Mouse (Mus musculus) heart, postnatal 0 days (tissue): ENCODE measurements around the gene Mrps15. TPM values are rescaled to one million over a fixed set of nuclear protein-coding genes. Genes with fewer than 3 reads are reported as not detected.

Experiments
- ATAC-seq: fragments of 200-750 bp; cut with Nextera tagmentation; 2 replicates; pipeline ENCODE4 v1.8.0; 2017; ENCODE audit warnings: low read depth, moderate number of reproducible peaks, moderate library complexity; ENCODE audit not compliant: insufficient read depth
- DNase-seq: peaks from one replicate; pipeline ENCODE4 v3.0.0-alpha.2; 2016; ENCODE audit warnings: low spot score
- H3K27ac ChIP-seq: fragments of 300-500 bp; sonication (generic); 2 replicates; pipeline ENCODE4 v1.5.1; 2014; ENCODE audit warnings: low read depth, mild to moderate bottlenecking
- H3K27me3 ChIP-seq: fragments of 300-500 bp; sonication (generic); 2 replicates; pipeline ENCODE4 v1.6.1; 2014; ENCODE audit warnings: low read length, mixed read lengths; ENCODE audit not compliant: control insufficient read depth, insufficient read depth
- H3K36me3 ChIP-seq: fragments of 300-500 bp; sonication (generic); replicated peaks from 2 replicates; pipeline ENCODE4 v1.6.1; 2014; ENCODE audit warnings: low read length, mixed read lengths; ENCODE audit not compliant: control insufficient read depth, insufficient read depth
- H3K4me1 ChIP-seq: fragments of 300-500 bp; sonication (generic); 2 replicates; pipeline ENCODE4 v1.6.1; 2014; ENCODE audit warnings: antibody characterized with exemption; ENCODE audit not compliant: control insufficient read depth, insufficient read depth
- H3K4me2 ChIP-seq: fragments of 300-500 bp; sonication (generic); 2 replicates; pipeline ENCODE4 v1.6.1; 2014; ENCODE audit warnings: low read depth, mild to moderate bottlenecking, low read length, moderate library complexity
- H3K4me3 ChIP-seq: fragments of 300-500 bp; sonication (generic); 2 replicates; pipeline ENCODE4 v1.5.1; 2014; ENCODE audit warnings: low read depth, low read length
- H3K9ac ChIP-seq: fragments of 300-500 bp; sonication (generic); replicated peaks from 2 replicates; pipeline ENCODE4 v1.6.1; 2014; ENCODE audit warnings: low read depth, low read length, mixed read lengths
- H3K9me3 ChIP-seq: fragments of 300-500 bp; sonication (generic); replicated peaks from 2 replicates; pipeline ENCODE4 v1.6.1; 2016; ENCODE audit warnings: low read length; ENCODE audit not compliant: control insufficient read depth
- CTCF ChIP-seq: IDR thresholded peaks from 2 replicates; pipeline ENCODE4 v1.5.1; 2016; ENCODE audit warnings: antibody characterized with exemption, control low read depth, low read depth
- EP300 ChIP-seq: IDR thresholded peaks from 2 replicates; pipeline ENCODE4 v1.6.1; 2016; ENCODE audit warnings: antibody characterized with exemption, low read depth
- WGBS: fragments of 180-500 bp; shearing (Covaris S2); extraction: QIAGEN DNeasy Blood & Tissue Kit; methylation state at CpG from one replicate; pipeline ENCODE4 v1.1.7; 2014; 5-methylcytosine and 5-hydroxymethylcytosine counted together
- polyA plus RNA-seq: library from polyadenylated mRNA; unstranded; fragments of >200 nt; fragmentation: Nextera tagmentation; extraction: Ambion mirVana; gene quantifications from 2 replicates; pipeline ENCODE4 v1.2.1, GENCODE M21; 2015
- total RNA-seq: library from RNA; depleted of rRNA; stranded (reverse); fragments of >200 nt; gene quantifications from 2 replicates; pipeline ENCODE4 v1.2.3, GENCODE M21; 2014; ENCODE audit warnings: low replicate concordance

The Mrps15 gene
- total and polyA plus RNA-seq, 2 experiments from 2014 or later: 84.0 to 139 TPM

DNA sequence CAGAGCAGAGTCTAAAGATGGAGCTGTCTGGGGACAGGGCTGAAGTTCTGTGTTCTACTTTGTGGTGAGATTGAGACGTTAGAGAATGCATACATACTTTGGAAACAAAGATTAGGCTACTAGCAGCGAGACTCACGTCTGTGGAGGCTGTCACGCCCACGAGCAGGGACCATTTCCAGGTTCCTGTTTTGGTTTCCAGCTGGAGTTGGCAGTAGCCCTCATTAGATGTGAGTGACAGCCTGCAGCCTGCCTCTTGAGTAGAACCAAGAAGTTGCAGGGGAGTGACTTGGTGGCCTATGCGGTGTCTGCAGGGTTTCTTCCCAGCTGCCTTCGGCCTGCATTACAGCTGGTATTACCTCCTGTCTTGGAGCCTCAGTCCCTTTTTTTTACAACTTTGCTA is 4.9 kb downstream of the Mrps15 start:
- no peak overlapping the region for H3K27ac ChIP-seq
- WGBS: 60% methylated on average over 7 of the region's 7 CpGs
- peaks cover 61% of the 10 kb centered on the region for H3K36me3 ChIP-seq
- no peaks in the 10 kb centered on the region for H3K27me3 ChIP-seq
- ATAC-seq: no peak
- H3K4me2 ChIP-seq: no peak overlapping the region
- no peak for TF ChIP-seq EP300
- no peak for TF ChIP-seq CTCF
- no peak overlapping the region for H3K4me3 ChIP-seq
- no peaks in the 10 kb centered on the region for H3K9me3 ChIP-seq
- no peak for DNase-seq
- H3K9ac ChIP-seq: no peak overlapping the region
- H3K4me1 ChIP-seq: peaks cover 11% of the 10 kb centered on the region

DNA sequence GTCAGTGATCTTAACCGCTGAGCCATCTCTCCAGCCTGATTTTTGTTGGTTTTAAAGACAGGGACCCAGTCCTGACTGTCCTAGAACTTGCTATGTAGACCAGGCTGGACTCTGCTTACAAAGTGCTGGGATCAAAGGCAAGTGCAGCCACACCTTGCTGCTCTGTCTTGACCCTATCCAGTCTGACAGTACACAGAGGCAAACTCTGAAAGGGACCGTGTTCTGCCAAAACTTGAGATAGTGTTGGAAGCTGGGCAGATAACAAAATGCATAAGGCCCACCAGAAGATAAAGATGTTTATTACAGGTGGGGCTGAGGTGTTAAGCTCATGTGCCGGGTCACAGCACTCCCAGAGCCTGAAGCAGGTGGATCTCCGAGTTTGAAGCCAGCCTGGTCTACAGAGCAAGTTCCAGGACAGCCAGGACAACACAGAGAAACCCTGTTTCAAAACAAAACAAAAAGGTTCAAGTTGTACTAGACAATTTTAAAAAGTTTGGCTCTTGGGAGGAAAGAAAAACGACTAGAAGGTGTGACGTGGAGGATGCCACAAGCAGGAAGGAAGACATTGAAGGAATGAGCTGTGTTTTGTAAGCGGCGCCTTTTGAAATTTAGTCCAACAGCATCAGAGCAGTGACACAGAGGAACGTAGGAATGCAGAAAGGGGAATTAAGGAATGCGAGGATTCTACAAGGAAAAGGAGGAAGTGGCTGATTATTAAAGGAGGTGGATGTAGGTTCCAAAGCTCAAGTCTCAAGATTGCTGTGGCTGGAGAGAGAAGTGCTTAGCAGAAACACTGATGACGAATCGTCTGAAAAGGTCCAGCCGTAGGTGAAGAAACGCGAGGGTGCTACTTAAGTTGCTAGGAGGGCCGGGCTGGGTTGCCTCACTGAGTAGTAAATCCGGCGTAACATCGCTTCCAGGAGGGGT is 10.7 kb downstream of the Mrps15 start:
- H3K9me3 ChIP-seq: no peaks in the 10 kb centered on the region
- DNase-seq (no peak), ATAC-seq (no peak)
- H3K4me3 ChIP-seq: peak overlapping the region; percentile 63
- no peaks in the 10 kb centered on the region for H3K27me3 ChIP-seq
- H3K36me3 ChIP-seq: peaks cover 32% of the 10 kb centered on the region
- H3K4me1 ChIP-seq: peaks cover 4% of the 10 kb centered on the region; the same call in 1 of the 2 replicates
- TF ChIP-seq CTCF (no peak), EP300 (no peak)
- peak overlapping the region; percentile 83 for H3K4me2 ChIP-seq
- WGBS: 11% methylated on average over 19 of the region's 19 CpGs
- H3K9ac ChIP-seq: peak overlapping the region; percentile 52
- no peak overlapping the region for H3K27ac ChIP-seq

DNA sequence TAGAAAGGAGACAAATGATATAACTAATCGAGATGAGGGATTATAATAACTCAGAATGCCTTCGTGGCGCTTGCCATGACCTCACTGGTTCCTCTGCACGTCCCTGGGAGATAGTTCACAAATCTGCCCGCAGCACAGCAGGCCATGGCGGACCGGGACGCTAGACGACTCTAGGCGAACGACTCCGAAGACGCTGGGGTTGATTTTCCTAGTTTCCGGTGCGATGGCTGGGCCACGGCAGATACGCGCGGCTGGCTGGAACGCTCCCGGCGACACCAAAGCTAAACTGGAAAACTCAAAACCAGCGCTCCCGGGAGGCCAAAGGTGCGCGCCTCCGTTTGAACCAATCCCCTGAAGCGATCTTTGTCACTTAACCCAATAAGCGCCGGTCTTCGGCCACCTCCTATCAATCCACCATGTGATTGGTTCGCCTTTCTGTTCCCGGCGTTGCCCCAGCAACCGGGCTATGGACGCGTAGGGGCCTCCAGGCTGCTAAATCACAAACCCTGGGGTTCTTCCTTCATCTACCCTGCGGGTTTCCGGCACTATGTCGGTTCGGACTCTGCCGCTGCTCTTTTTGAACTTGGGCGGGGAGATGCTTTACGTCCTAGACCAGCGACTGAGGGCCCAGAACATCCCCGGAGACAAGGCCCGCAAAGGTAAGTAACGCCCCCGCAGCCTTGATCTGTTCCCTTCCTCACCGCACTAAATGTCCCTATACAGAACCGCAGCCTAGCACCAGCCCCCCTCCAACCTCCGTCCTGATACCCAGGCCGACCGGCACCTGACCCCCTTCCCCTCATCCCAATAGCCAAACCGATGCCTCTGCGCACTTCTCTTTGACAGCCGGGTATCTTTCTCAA is 11.6 kb downstream of the Mrps15 start, which contains the start of gene Oscp1:
Gene Oscp1, plus strand, starts transcription at position 432 of the 863 bp plus-strand sequence.
- Histone ChIP-seq H3K9me3 (no peaks in the 10 kb centered on the region), H3K9ac (peak within 1 kb of the TSS; percentile 52), H3K4me2 (peak within 1 kb of the TSS; percentile 83), H3K27ac (no peak within 1 kb of the TSS), H3K36me3 (peaks cover 25% of the 10 kb centered on the region), H3K4me1 (peaks cover 4% of the 10 kb centered on the region; the same call in 1 of the 2 replicates), H3K27me3 (no peaks in the 10 kb centered on the region), H3K4me3 (peak within 1 kb of the TSS; percentile 63)
- under 1% methylated on average over 57 of the region's 57 CpGs for WGBS
- ATAC-seq: peak; percentile 98
- peak; percentile 77 for TF ChIP-seq EP300
- TF ChIP-seq CTCF: no peak
- DNase-seq: peak; percentile 93

DNA sequence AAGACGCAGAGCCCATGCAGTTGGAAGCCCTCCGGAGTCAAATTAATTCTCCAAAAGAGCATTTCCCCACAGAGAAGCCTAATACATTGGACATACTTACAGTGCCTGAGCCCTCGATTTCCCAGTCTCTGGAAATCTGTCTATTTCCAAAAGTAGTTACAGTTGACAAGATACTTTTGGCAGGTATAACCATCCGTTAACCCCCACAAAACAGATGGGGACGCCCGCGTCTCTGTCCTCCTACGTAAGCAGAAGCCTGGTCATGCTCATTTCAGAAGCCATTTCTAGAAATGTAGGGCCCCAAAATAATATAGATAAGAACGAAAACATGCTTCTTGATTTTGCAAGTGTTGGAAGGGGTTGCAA is 12.3 kb downstream of the Mrps15 start:
- DNase-seq (no peak), ATAC-seq (no peak)
- H3K4me1 ChIP-seq: peaks cover 4% of the 10 kb centered on the region; the same call in 1 of the 2 replicates
- no peaks in the 10 kb centered on the region for H3K27me3 ChIP-seq
- 45% methylated on average over 9 of the region's 9 CpGs for WGBS
- peaks cover 19% of the 10 kb centered on the region for H3K36me3 ChIP-seq
- no peak overlapping the region for H3K27ac ChIP-seq
- H3K9me3 ChIP-seq: no peaks in the 10 kb centered on the region
- H3K4me2 ChIP-seq: peak overlapping the region; percentile 83
- TF ChIP-seq CTCF: no peak
- no peak for TF ChIP-seq EP300
- H3K4me3 ChIP-seq: peak overlapping the region; percentile 63
- H3K9ac ChIP-seq: peak overlapping the region; percentile 52

DNA sequence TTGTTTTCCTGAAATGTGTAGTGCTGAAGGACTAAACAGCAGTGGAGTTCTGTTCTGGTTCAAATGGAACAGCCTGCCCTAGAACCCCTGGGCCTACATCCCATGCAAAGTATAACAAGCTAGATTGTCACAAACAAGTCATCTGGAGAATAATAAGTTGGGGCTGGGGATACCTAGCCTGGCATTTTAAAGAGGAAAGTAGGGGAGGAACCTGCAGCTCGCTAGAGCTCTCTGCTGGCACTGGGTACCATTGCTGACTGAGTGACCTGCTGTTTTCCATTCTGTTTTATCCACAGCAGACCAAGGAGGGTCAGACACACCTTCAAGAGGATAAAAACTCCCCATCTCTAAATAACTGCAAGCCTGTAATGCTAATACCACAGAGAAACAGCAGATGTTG is 16.1 kb downstream of the Mrps15 start:
- Histone ChIP-seq H3K4me3 (no peak overlapping the region), H3K4me2 (no peak overlapping the region), H3K9ac (no peak overlapping the region), H3K27ac (no peak overlapping the region), H3K36me3 (no peaks in the 10 kb centered on the region), H3K27me3 (no peaks in the 10 kb centered on the region), H3K4me1 (peaks cover 4% of the 10 kb centered on the region; the same call in 1 of the 2 replicates), H3K9me3 (no peaks in the 10 kb centered on the region)
- TF ChIP-seq EP300: no peak
- TF ChIP-seq CTCF: no peak
- ATAC-seq: no peak
- no peak for DNase-seq
- WGBS: 53% methylated on average over 1 of the region's 1 CpGs
